Mouse (Mus musculus) lung, embryonic 15.5 days (tissue): ENCODE data around the gene Sft2d2. TPM values are rescaled to one million over a fixed set of nuclear protein-coding genes. Genes with fewer than 3 reads are reported as not detected.

Experiments used
- polyA plus RNA-seq: library from polyadenylated mRNA; unstranded; fragments of >200 nt; fragmentation: Nextera tagmentation; extraction: Ambion mirVana; gene quantifications from 2 replicates; pipeline ENCODE4 v1.2.1, GENCODE M21; 2015

Gene Sft2d2
- polyA plus RNA-seq, 1 experiment from 2014 or later: 19.2 TPM

Other genes starting within 250 kb of the Sft2d2 start
- gene Tbx19, start 33.7 kb downstream of the Sft2d2 start, polyA plus RNA-seq: 0.05 TPM in 1 of 2 replicates, not detected in the other
- 102 and 104 TPM in 2 replicates for gene Tiprl, start 42.6 kb upstream of the Sft2d2 start, polyA plus RNA-seq
- gene Gpr161, start 101.4 kb upstream of the Sft2d2 start, polyA plus RNA-seq: 0.84 and 0.89 TPM in 2 replicates